Mouse (Mus musculus) E14TG2a.4 (cell line): ENCODE measurements around the gene Gm16381.
"Not testable (repeated sequence)": the region's sequence is repeated elsewhere in the genome, so short reads cannot be mapped to it uniquely, and the experiment has no call there.

Experiments used
- CTCF ChIP-seq: conservative IDR thresholded peaks from 2 replicates; pipeline ENCODE4 v1.5.1; 2014; ENCODE audit warnings: low read length
- NANOG ChIP-seq: IDR thresholded peaks from 2 replicates; pipeline ENCODE4 v1.6.1; 2014; ENCODE audit warnings: borderline replicate concordance, low read length, mixed read lengths

DNA sequence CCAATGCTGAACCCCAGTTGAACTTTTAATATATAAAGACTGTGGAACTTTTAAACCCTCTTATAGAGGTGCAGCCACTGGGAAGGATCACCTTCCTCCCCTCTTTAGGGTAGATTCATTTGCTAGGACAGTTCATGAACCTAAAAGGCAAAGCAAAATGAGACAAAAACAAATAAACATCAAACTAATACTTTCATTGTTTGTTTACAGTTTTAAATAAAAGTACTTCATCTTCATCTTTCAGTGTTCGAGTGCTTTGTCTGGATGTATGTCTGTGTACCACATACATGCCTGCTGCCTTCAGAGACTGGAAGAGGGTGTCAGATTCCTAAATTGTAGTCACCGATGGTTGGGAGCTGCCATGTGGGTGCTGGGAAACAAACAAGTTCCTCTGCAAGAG is at the start of gene Gm16381:
- TF ChIP-seq CTCF, NANOG: not testable (repeated sequence)
